ENCODE assay signal across 9 mouse cellular contexts in genomic region chr14:121455527-121455926, GRCm38 (mm10). TPM values are rescaled to one million over a fixed set of nuclear protein-coding genes. Genes with fewer than 3 reads are reported as not detected.
A peak's percentile ranks its signal among the peaks of the same experiment; 100 is the strongest.
DNase-seq lines count a peak whose midpoint lies in the region; TF ChIP-seq lines count a peak whose summit lies in the region.
"Had no signal": no experiment of that assay in that cellular context is flagged by ENCODE, and none has a peak within 500 bp of the region (broad histone marks: within the 10 kb centered on the region; RNA-seq: fewer than 3 reads in every experiment).

No protein-coding gene starts in this region.

- peak; percentile 60 for DNase-seq in gastrocnemius, adult 2 months
- no peak for DNase-seq in gastrocnemius, postnatal 4 days (ENCODE audit: low spot score in 2 of 2)
- peak; percentile 43 for DNase-seq in Muller cell, postnatal 12 days (ENCODE audit: inconsistent ontology term)
- DNase-seq in cerebellum, adult 9-10 months = peak; percentile 62
- peak; percentile 49 for DNase-seq in gastrocnemius, postnatal 10 days
- peak; percentile 70 for DNase-seq in layer of hippocampus, adult 11-12 months (ENCODE audit: low spot score)
- peak; percentile 73 for DNase-seq in lung, postnatal 14 days
- DNase-seq in spleen, adult 18-20 months = peak; percentile 26 to 67

- no peak overlapping the region for H3K4me3 ChIP-seq in gastrocnemius, adult 2 months
- H3K4me3 ChIP-seq: limb, embryonic 13.5 days had no signal

- intact Hi-C loops in gastrocnemius, adult 2 months (cut with DNase I) = no loop called here

- peak; percentile 85 for TF ChIP-seq CTCF in gastrocnemius, adult 2 months (IDR thresholded peaks at IDR 0.05)

- H3K27ac ChIP-seq in gastrocnemius, adult 2 months = no peak overlapping the region
- H3K27ac ChIP-seq: limb, embryonic 13.5 days had no signal

RNA-seq across cellular contexts. Expression of gene Slc15a1, which starts 49.5 kb away (rescaled TPM):
- not detected for total RNA-seq in gastrocnemius, adult 2 months (2021)
- not detected for total RNA-seq in gastrocnemius, postnatal 4 days (2021)
- total RNA-seq in gastrocnemius, postnatal 10 days (2021) = not detected

Comparison
In these comparisons a context has a peak if more than half of its experiments do, and no peak if none do; other contexts are left out.
1. DNase-seq: peak in gastrocnemius, adult 2 months (single experiment), Muller cell, postnatal 12 days (single experiment), cerebellum, adult 9-10 months (single experiment), gastrocnemius, postnatal 10 days (single experiment), layer of hippocampus, adult 11-12 months (single experiment), lung, postnatal 14 days (single experiment) and spleen, adult 18-20 months (2 of 2); none in gastrocnemius, postnatal 4 days (0 of 2).